Mouse (Mus musculus) retina, postnatal 7 days (tissue): Measurements from ENCODE around the gene Ssr2.
"Not testable (repeated sequence)": the region's sequence is repeated elsewhere in the genome, so short reads cannot be mapped to it uniquely, and the experiment has no call there.

Experiments
- DNase-seq: peaks from one replicate; pipeline ENCODE4 v3.0.0-alpha.2; 2012; ENCODE audit warnings: low read depth, low spot score

The Ssr2 gene

DNA sequence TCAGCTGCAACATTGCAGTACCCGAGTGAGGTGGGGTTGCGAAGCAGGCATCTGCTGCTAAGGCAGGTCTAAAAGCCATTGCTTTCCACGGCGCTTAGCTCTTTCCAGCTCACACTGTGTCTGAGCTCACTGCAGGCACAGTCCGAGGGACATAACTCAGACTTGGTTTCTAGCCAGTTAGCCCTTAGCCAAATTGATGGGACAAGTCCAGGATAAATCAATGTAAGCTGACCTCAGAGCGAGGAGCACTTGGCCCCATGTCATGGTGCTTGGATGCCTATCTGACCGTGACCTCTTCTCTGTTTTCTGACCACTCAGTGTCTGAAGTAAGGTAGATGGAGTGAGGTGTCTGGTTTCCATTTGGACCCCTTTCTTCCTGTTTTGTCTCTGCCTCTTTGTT, 11.7 kb upstream of the Ssr2 start:
- DNase-seq, result no peak

- no peak for DNase-seq
Measured at GRCm38 (mm10) chr3:88566116-88566515, 9.6 kb upstream of the Ssr2 start.

DNA sequence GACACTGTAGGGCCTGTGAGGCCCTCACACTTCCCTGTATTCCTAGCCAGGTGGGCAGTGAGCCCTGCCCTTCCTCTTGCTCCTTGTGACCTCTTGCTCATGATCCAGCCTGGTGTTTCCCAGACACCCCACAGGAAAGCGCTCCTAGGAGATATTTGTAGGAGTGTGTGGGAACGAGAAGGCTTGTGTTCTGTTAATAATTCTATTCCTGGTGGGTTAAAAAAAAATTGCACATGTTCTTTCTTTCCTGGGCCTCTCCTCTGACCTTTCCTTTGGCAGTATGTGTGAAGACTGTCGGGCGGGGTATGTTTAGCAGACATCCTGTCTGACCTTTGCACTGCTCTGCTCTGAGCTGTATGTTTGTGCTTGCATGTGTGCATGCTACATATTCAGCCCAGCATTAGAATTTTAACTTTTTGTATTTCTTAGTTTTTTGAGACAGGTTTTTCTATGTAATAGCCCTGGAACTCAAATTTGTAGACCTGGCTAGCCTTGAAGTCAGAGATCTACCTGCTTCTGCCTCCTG, 9.1 kb upstream of the Ssr2 start:
- no peak for DNase-seq

GRCm38 (mm10) chr3:88567892-88568291, 7.8 kb upstream of the Ssr2 start:
- no peak for DNase-seq

GRCm38 (mm10) chr3:88568615-88569014, 7.1 kb upstream of the Ssr2 start:
- DNase-seq, result no peak

DNA sequence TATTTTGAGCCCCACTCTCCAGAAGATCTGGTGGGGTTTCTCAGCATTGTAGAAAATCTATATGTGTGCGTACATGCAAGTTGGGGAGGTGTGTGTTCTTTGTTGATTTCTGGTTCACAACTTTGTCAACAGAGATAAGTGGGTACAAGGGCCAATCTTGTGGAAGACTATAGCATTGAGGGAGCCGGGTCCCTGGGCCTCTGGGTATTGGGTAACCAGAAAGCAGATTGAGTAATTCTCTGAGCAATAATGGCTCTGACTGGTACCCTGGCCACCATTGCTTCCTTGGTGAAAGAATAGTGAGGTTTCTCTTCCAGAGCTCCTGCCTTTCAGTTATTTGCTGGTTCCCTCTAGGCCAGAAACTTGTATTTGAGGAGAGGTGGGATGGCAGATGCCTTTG, 6.6 kb upstream of the Ssr2 start:
- DNase-seq, result no peak

GRCm38 (mm10) chr3:88569694-88570093, 6.0 kb upstream of the Ssr2 start:
- DNase-seq, result no peak

DNA sequence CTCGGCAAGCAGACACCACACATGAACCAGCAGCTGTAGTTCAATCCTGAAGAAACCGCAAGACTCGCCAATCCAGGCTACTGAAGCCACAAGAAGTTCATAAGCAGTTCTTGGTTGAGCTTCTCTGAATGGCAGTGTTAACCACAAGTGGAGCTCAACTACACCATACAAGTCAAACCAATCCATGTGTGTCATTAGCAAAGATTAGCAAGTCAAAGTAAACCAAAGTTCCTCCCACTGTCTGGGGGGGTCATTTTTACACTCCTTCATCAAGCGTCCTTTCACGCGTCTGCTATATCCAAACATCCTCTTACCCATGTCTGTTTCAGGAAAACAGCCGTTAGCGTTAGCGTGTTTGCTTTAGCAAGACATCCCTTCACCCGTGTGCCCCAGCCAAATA, 5.3 kb upstream of the Ssr2 start:
- no peak for DNase-seq

- no peak for DNase-seq
Measured at GRCm38 (mm10) chr3:88571856-88572255, 3.8 kb upstream of the Ssr2 start.

- DNase-seq, result no peak
Measured at GRCm38 (mm10) chr3:88572835-88573234, 2.8 kb upstream of the Ssr2 start.

GRCm38 (mm10) chr3:88573810-88574209, 1.9 kb upstream of the Ssr2 start:
- DNase-seq, result no peak

DNA sequence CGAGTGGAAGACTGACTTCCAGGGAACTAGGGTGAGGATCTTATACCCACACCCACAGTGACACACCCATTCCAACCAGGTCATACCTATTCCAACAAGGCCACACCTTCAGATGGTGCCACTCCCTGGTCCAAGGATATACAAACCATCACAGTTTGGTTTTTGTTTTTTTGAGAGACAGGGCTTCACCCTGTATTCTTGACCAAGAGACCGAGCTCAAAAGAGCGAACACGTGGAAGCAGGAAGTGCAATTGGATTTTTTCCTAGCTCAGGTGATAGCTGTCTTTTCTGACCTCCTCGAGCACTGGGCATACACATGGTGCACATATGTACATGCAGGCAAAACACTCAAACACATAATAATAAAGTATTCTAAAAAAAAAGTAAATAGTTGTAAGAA, 2.2 kb downstream of the Ssr2 start:
- not testable (repeated sequence) for DNase-seq

DNA sequence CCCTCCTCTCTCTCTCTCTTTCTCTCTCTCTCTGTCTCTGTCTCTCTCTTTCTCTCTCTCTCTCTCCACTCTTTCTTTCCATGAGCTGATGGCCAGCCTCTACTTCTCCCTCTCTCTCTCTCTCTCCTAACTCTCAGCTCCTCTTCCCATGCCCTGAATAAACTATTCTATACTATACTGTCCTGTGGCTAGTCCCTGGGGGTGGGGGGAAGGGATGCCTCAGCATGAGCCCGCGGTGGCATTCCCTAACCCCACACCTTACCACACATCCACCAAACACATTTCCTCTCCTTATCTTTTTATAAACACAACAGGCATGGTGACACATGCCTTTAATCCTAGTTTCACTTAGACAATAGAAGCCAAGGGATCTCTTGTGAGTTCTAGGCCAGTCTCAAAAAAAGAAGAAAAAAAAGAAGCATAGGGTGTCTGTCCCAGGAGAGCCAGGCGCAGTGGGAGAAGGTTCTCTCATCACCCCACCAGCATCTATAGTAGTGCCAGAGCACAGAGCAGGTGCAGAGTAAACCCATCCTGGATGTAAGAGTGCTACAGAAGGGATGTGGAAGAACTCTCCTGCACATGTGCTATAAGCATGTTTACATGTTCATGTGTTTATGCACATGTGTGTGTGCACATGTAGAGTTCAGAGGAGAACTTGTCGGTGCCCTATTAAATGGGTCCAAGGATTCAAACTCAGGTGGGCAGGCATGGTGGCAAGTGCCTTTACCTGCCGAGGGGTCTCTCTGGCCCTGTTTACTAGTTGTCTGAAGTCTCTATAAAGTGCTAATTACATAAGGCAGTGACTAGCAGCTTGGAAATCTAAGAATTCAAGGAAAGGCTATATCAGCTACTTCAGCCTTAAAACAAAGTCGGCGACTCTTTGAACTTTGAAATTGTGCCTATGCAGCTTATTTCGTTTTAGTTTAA, 3.1 kb downstream of the Ssr2 start:
- DNase-seq, result no peak

- peak; percentile 72 for DNase-seq
Measured at GRCm38 (mm10) chr3:88579454-88580117, 3.9 kb downstream of the Ssr2 start.

GRCm38 (mm10) chr3:88585769-88586168, 10.1 kb downstream of the Ssr2 start:
- no peak for DNase-seq

GRCm38 (mm10) chr3:88586640-88587039, 11.0 kb downstream of the Ssr2 start:
- DNase-seq, result no peak

GRCm38 (mm10) chr3:88590246-88590645, 14.6 kb downstream of the Ssr2 start:
- no peak for DNase-seq

DNA sequence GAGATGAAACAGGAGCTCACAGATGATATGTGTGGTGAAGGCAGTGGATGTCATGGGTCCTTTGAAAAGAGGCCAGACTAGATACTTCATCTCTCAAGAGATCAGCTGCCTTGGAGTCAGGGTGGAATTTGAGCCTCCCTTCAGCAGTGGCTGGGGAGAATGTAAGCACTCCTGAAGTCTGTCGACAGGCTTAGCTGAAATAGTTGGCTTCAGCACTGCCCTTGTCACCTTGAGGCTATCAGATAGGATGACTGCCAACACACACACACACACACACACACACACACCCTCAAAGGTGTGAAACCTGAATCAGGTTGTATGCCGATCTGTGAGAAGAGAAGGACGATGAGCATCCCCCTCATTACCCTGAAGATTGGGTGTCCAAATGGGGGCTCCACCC, 15.4 kb downstream of the Ssr2 start:
- DNase-seq, result no peak

- DNase-seq, result peak; percentile 56
Measured at GRCm38 (mm10) chr3:88591950-88592731, 16.5 kb downstream of the Ssr2 start.

- no peak for DNase-seq
Measured at GRCm38 (mm10) chr3:88592942-88593576, 17.4 kb downstream of the Ssr2 start.

- DNase-seq, result no peak
Measured at GRCm38 (mm10) chr3:88593893-88594580, 18.4 kb downstream of the Ssr2 start.
